10 mouse cellular contexts compared by ENCODE assay signal in the genomic region with DNA sequence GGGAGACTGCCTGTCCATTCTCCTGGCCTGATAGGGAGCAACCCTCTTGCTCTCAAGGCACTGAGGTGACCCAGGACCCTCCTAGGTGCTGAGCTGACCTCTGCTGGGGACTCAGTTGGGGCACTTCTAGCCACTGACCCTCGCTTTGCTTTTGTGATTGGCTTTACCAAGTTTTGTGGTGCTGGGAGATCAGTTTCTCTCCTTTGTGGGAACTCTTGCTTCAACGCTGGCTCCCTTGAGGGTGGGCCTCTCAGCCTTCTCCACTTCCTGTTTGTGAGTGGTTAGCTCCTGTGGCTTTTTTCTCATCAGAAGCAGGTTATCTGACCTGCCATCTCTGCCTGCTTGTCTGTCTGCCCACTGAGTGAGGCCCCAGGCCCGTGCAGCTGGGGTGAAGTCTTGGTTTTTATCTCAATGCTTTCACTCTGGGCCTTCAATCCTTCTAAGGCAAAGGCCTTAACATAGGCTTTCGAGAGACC. TPM values are rescaled to one million over a fixed set of nuclear protein-coding genes. Genes with fewer than 3 reads are reported as not detected.
DNase-seq lines count a peak whose midpoint lies in the region; ATAC-seq and TF ChIP-seq lines count a peak whose summit lies in the region.
"Had no signal": no experiment of that assay in that cellular context is flagged by ENCODE, and none has a peak within 500 bp of the region (broad histone marks: within the 10 kb centered on the region; RNA-seq: fewer than 3 reads in every experiment).

No protein-coding gene starts in this region.

- TF ChIP-seq EP300 in MEL (IDR thresholded peaks at IDR 0.05; ENCODE audit: low read depth in 1 of 2, low read length in 2 of 2): no peak

- 9% methylated on average over 4 of the region's 4 CpGs for WGBS in liver, embryonic 13.5 days (ENCODE audit: insufficient replicate concordance)

- H3K27me3 ChIP-seq in erythroblast, embryonic 14.5 days (ENCODE audit: control insufficient read depth): no peaks in the 10 kb centered on the region
- no peaks in the 10 kb centered on the region for H3K27me3 ChIP-seq in MEL (ENCODE audit: control insufficient read depth in 1 of 2, insufficient read depth in 2 of 2, low read length in 2 of 2)
- no peaks in the 10 kb centered on the region for H3K27me3 ChIP-seq in liver, embryonic 13.5 days

- no peak for ATAC-seq in erythroblast, adult 5-6 weeks (replicated peaks; ENCODE audit: low FRiP score, poor library complexity, severe bottlenecking)
- ATAC-seq in liver, embryonic 13.5 days (ENCODE audit: low read depth): peak; percentile 2; the same call in 1 of the 2 replicates

- H3K4me2 ChIP-seq in liver, embryonic 13.5 days: peak overlapping the region; percentile 88

- H3K4me3 ChIP-seq in erythroblast, embryonic 14.5 days (replicated peaks): peak overlapping the region; percentile 68
- H3K4me3 ChIP-seq in MEL (ENCODE audit: control insufficient read depth in 1 of 2, insufficient read depth in 1 of 2, low read depth in 2 of 2, low read length in 2 of 2): peak overlapping the region; percentile 47 to 54
- peak overlapping the region; percentile 45 for H3K4me3 ChIP-seq in liver, embryonic 13.5 days (replicated peaks)
- H3K4me3 ChIP-seq in left cerebral cortex, adult 2 months: no peak overlapping the region

- peak; percentile 98 for DNase-seq in MEL (ENCODE audit: low read depth, low spot score)
- peak; percentile 67 for DNase-seq in liver, embryonic 13.5 days
- DNase-seq in spleen, adult 18-20 months: peak; percentile 67 to 72
- no peak for DNase-seq in left cerebral cortex, adult 2 months (ENCODE audit: extremely low spot score in 1 of 2, low spot score in 2 of 2)
- DNase-seq in kidney, postnatal 4 days: no peak
- no peak for DNase-seq in layer of hippocampus, adult 11-12 months (ENCODE audit: low spot score)

- TF ChIP-seq CTCF in MEL (IDR thresholded peaks at IDR 0.05 in 2 of 3, conservative IDR thresholded peaks at IDR 0.05 in 1 of 3; ENCODE audit: control insufficient read depth in 1 of 3, insufficient read depth in 1 of 3, low read depth in 2 of 3, low read length in 3 of 3, poor library complexity in 1 of 3, severe bottlenecking in 1 of 3): no peak
- no peak for TF ChIP-seq CTCF in left cerebral cortex, adult 2 months (IDR thresholded peaks at IDR 0.05)

- H3K27ac ChIP-seq in MEL (ENCODE audit: control insufficient read depth, low read depth, low read length): peak overlapping the region; percentile 100
- H3K27ac ChIP-seq in liver, embryonic 13.5 days: peak overlapping the region; percentile 100
- no peak overlapping the region for H3K27ac ChIP-seq in left cerebral cortex, adult 2 months

- H3K79me2 ChIP-seq in MEL (ENCODE audit: control insufficient read depth, insufficient read depth, low read length, poor library complexity): peaks cover 67% of the 10 kb centered on the region

- TF ChIP-seq RAD21 in MEL (IDR thresholded peaks at IDR 0.05; ENCODE audit: low read depth, low read length): no peak

- H3K4me1 ChIP-seq in erythroblast, embryonic 14.5 days (ENCODE audit: control insufficient read depth): peaks cover 86% of the 10 kb centered on the region
- H3K4me1 ChIP-seq in MEL (ENCODE audit: control insufficient read depth in 1 of 2, insufficient read depth in 2 of 2, low read length in 2 of 2): peaks cover 5 to 50% of the 10 kb centered on the region in 2 experiments; a peak in 3 of 4 replicates
- H3K4me1 ChIP-seq in liver, embryonic 13.5 days (replicated peaks): peaks cover 84% of the 10 kb centered on the region

- H3K9ac ChIP-seq in MEL (ENCODE audit: control insufficient read depth, low read depth, low read length, poor library complexity, severe bottlenecking): peak overlapping the region; percentile 82
- H3K9ac ChIP-seq in liver, embryonic 13.5 days: peak overlapping the region; percentile 98

- peak; percentile 11 to 87; a peak in 3 of 4 replicates for TF ChIP-seq POLR2A in MEL (IDR thresholded peaks at IDR 0.05; ENCODE audit: control insufficient read depth in 1 of 2, insufficient read depth in 1 of 2, low read depth in 1 of 2, low read length in 2 of 2, poor library complexity in 1 of 2)

- no peaks in the 10 kb centered on the region for H3K9me3 ChIP-seq in erythroblast, embryonic 14.5 days (ENCODE audit: control insufficient read depth, low read length)
- no peaks in the 10 kb centered on the region for H3K9me3 ChIP-seq in MEL (replicated peaks; ENCODE audit: insufficient read depth, low read length)
- no peaks in the 10 kb centered on the region for H3K9me3 ChIP-seq in liver, embryonic 13.5 days (replicated peaks)

- H3K36me3 ChIP-seq in erythroblast, embryonic 14.5 days (ENCODE audit: control insufficient read depth): peaks cover 38% of the 10 kb centered on the region
- peaks cover 0 to 36% of the 10 kb centered on the region in 2 experiments; a peak in 2 of 4 replicates for H3K36me3 ChIP-seq in MEL (ENCODE audit: control insufficient read depth in 1 of 2, insufficient read depth in 2 of 2, low read length in 2 of 2)
- peaks cover 5% of the 10 kb centered on the region for H3K36me3 ChIP-seq in liver, embryonic 13.5 days

- intact Hi-C loops in left cerebral cortex, adult 2 months (cut with DNase I): no loop called here

TF ChIP-seq in MEL, 35 proteins besides CTCF, POLR2A, EP300 and RAD21:
- TF ChIP-seq MYB (IDR thresholded peaks at IDR 0.05; ENCODE audit: low read depth, low read length) (no peak), TBP (IDR thresholded peaks at IDR 0.05; ENCODE audit: low read depth, low read length) (peak; percentile 96), TAL1 (IDR thresholded peaks at IDR 0.05; ENCODE audit: low read length) (peak; percentile 82), MEF2A (IDR thresholded peaks at IDR 0.05; ENCODE audit: extremely low read depth, insufficient replicate concordance, low read depth, low read length, poor library complexity, severe bottlenecking) (no peak)

RNA-seq across cellular contexts. Expression of gene Tspoap1, which starts 8.8 kb away (rescaled TPM):
- 0.47 and 0.71 TPM in 2 replicates for polyA plus RNA-seq in erythroblast, embryonic 14.5 days (2012)
- total RNA-seq in erythroblast, adult 5-6 weeks (2015; ENCODE audit: low replicate concordance): 4.2 and 5.4 TPM in 2 replicates
- 5.4 and 16.6 TPM in 2 replicates for total RNA-seq in erythroblast, adult 5-6 weeks (2017; ENCODE audit: low replicate concordance)
- total RNA-seq in MEL (2012; rRNA removed): 3.7 and 5.2 TPM in 2 replicates
- polyA plus RNA-seq in MEL (2012; ENCODE audit: insufficient read depth in 1 of 2, insufficient read length in 2 of 2, low read depth in 1 of 2, low replicate concordance in 2 of 2, missing spikeins in 1 of 2): 1 to 10 TPM in 1 of 2 experiments, not detected in 1; 8.6 TPM
- 2.7 and 3.1 TPM in 2 replicates for polyA plus RNA-seq in liver, embryonic 13.5 days (2015; fragmentation: Nextera tagmentation; extraction: Ambion mirVana)
- total RNA-seq in left cerebral cortex, adult 2 months (2021): 100 to 1,000 TPM; 190 to 202 TPM
- total RNA-seq: gastrocnemius, adult 8-10 months had no signal

RNA-seq across cellular contexts. Expression of gene Supt4a, which starts 14.2 kb away (rescaled TPM):
- polyA plus RNA-seq in erythroblast, embryonic 14.5 days (2012): 4.3 and 5.5 TPM in 2 replicates
- 133 and 166 TPM in 2 replicates for total RNA-seq in erythroblast, adult 5-6 weeks (2015; ENCODE audit: low replicate concordance)
- 103 and 121 TPM in 2 replicates for total RNA-seq in erythroblast, adult 5-6 weeks (2017; ENCODE audit: low replicate concordance)
- total RNA-seq in MEL (2012; rRNA removed): 301 and 332 TPM in 2 replicates
- 100 to 1,000 TPM in 1 of 2 experiments, not detected in 1; 223 TPM for polyA plus RNA-seq in MEL (2012; ENCODE audit: insufficient read depth in 1 of 2, insufficient read length in 2 of 2, low read depth in 1 of 2, low replicate concordance in 2 of 2, missing spikeins in 1 of 2)
- polyA plus RNA-seq in liver, embryonic 13.5 days (2015; fragmentation: Nextera tagmentation; extraction: Ambion mirVana): 219 and 233 TPM in 2 replicates
- 10 to 100 TPM; 66.3 to 82.3 TPM for total RNA-seq in left cerebral cortex, adult 2 months (2021)

RNA-seq across cellular contexts. Expression of gene Mpo, which starts 41.9 kb away (rescaled TPM):
- 3.6 and 4.5 TPM in 2 replicates for polyA plus RNA-seq in erythroblast, embryonic 14.5 days (2012)
- total RNA-seq in erythroblast, adult 5-6 weeks (2015; ENCODE audit: low replicate concordance): 1,764 and 1,778 TPM in 2 replicates
- total RNA-seq in erythroblast, adult 5-6 weeks (2017; ENCODE audit: low replicate concordance): 605 and 1,001 TPM in 2 replicates
- not detected in 2 replicates for total RNA-seq in MEL (2012; rRNA removed)
- under 1 TPM in 1 of 2 experiments, not detected in 1; 0.13 TPM for polyA plus RNA-seq in MEL (2012; ENCODE audit: insufficient read depth in 1 of 2, insufficient read length in 2 of 2, low read depth in 1 of 2, low replicate concordance in 2 of 2, missing spikeins in 1 of 2)
- polyA plus RNA-seq in liver, embryonic 13.5 days (2015; fragmentation: Nextera tagmentation; extraction: Ambion mirVana): 276 and 298 TPM in 2 replicates
- not detected for total RNA-seq in left cerebral cortex, adult 2 months (2021)
- total RNA-seq: gastrocnemius, adult 8-10 months; left cerebral cortex, postnatal 25 days had no signal

Comparison
In these comparisons a context has a peak if more than half of its experiments do, and no peak if none do; other contexts are left out.
1. DNase-seq: peak in MEL (single experiment), liver, embryonic 13.5 days (single experiment) and spleen, adult 18-20 months (2 of 2); none in left cerebral cortex, adult 2 months (0 of 2), kidney, postnatal 4 days (0 of 2) and layer of hippocampus, adult 11-12 months (single experiment).
2. RNA of gene Tspoap1, which starts 8.8 kb away (total RNA-seq): 190 to 202 TPM in left cerebral cortex, adult 2 months; 4.2 to 16.6 TPM in erythroblast, adult 5-6 weeks and 3.7 to 5.2 TPM in MEL; every median in the first group is over 10 times any median in the second.
3. RNA of gene Mpo, which starts 41.9 kb away (total RNA-seq): 605 to 1,778 TPM in erythroblast, adult 5-6 weeks; not detected in MEL and not detected in left cerebral cortex, adult 2 months; every median in the first group is over 100 times any median in the second.